Mouse (Mus musculus): ENCODE measurements around the gene Olfr601.

DNA sequence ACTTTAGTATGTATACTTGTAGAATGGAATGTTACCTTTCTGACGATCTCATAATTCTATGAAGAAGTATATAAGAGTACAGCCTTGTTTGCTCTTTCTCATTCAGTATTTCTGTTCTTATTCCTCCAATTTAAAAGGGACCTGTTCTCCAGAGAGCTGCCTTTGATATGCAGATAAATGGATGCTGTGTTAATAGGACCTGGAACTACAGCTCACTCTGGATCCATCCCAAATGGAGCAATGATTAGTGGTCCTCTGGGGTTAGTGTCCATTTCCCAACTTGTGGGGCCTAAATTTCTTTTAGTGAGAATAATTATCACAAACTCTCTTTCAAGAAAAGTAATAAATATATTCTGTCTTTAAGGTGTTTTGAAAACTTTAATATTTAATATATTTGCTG, at the start of gene Olfr601:
- TF ChIP-seq CTCF (IDR thresholded peaks at IDR 0.05; ENCODE audit: insufficient read depth, low read depth, low read length) = no peak
- no peak for TF ChIP-seq POLR2A (IDR thresholded peaks at IDR 0.05; ENCODE audit: insufficient read depth, low read depth, low read length)

All from olfactory bulb, adult 2 months (tissue).